Mouse (Mus musculus) ES-Bruce4 (cell line): ENCODE results near the gene Ugt1a5. TPM values are rescaled to one million over a fixed set of nuclear protein-coding genes. Genes with fewer than 3 reads are reported as not detected.

Experiments
- H3K27ac ChIP-seq: 2 replicates; pipeline ENCODE4 v1.5.1; 2012; ENCODE audit warnings: low read length, inconsistent platforms; ENCODE audit not compliant: insufficient read depth
- H3K27me3 ChIP-seq: 2 replicates; pipeline ENCODE4 v1.6.1; 2012; ENCODE audit warnings: mild to moderate bottlenecking, low read length, inconsistent platforms; ENCODE audit not compliant: control insufficient read depth, poor library complexity, insufficient read depth, severe bottlenecking
- H3K36me3 ChIP-seq: 2 replicates; pipeline ENCODE4 v1.6.1; 2012; ENCODE audit warnings: inconsistent platforms, mild to moderate bottlenecking, low read length, moderate library complexity; ENCODE audit not compliant: control insufficient read depth, poor library complexity, insufficient read depth, severe bottlenecking
- H3K4me1 ChIP-seq: one replicate; pipeline ENCODE4 v1.8.1; 2011; ENCODE audit warnings: low read length; ENCODE audit not compliant: control insufficient read depth, insufficient read depth
- H3K4me3 ChIP-seq: 2 replicates; pipeline ENCODE4 v1.5.1; 2011; ENCODE audit warnings: low read depth, mild to moderate bottlenecking, low read length
- H3K9ac ChIP-seq: 2 replicates; pipeline ENCODE4 v1.6.1; 2012; ENCODE audit warnings: low read depth, mild to moderate bottlenecking, inconsistent platforms; ENCODE audit not compliant: poor library complexity, severe bottlenecking
- H3K9me3 ChIP-seq: replicated peaks from 2 replicates; pipeline ENCODE4 v1.6.1; 2012; ENCODE audit warnings: mild to moderate bottlenecking, low read length, inconsistent platforms; ENCODE audit not compliant: control insufficient read depth, poor library complexity, insufficient read depth, severe bottlenecking
- CTCF ChIP-seq: IDR thresholded peaks from one replicate; pipeline ENCODE4 v1.8.1; 2011; ENCODE audit warnings: low read depth, low read length
- EP300 ChIP-seq: IDR thresholded peaks from 2 replicates; pipeline ENCODE4 v1.6.1; 2011; ENCODE audit warnings: low read depth, low read length; ENCODE audit not compliant: insufficient read depth
- POLR2A ChIP-seq: IDR thresholded peaks from one replicate; pipeline ENCODE4 v1.8.1; 2011; ENCODE audit warnings: low read length; ENCODE audit not compliant: insufficient read depth
- polyA plus RNA-seq: library from polyadenylated mRNA; stranded (reverse); fragments of >200 nt; gene quantifications from 2 replicates; pipeline ENCODE4 v1.2.4, GENCODE M21; 2011; ENCODE audit warnings: low read depth; ENCODE audit not compliant: missing spikeins, insufficient read depth, insufficient read length

Ugt1a5 gene
- polyA plus RNA-seq, 1 experiment: not detected

DNA sequence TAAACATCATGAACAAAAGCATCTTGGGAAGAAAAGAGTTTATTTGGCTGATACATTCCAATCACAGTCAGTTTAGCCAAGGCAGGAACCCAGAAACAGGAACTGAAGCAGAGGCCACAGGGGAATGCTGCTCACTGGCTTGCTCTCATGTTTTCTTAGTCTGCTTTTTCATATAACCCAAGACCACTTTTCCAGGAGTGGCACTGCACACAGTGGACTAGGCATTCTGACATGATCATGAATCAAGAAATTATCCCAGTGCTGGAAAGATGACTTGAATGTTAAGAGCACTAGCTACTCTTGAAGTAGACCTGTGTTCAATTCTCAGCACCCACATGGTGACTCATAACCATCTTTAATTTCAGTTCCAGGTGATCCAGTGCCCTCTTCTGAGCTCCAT is 59.9 kb downstream of the Ugt1a5 start:
- Histone ChIP-seq H3K27me3 (no peaks in the 10 kb centered on the region), H3K36me3 (no peaks in the 10 kb centered on the region), H3K9ac (no peak overlapping the region), H3K4me3 (no peak overlapping the region), H3K9me3 (no peaks in the 10 kb centered on the region; the same call in 1 of the 2 replicates), H3K27ac (no peak overlapping the region), H3K4me1 (no peaks in the 10 kb centered on the region)
- no peak for TF ChIP-seq POLR2A
- TF ChIP-seq CTCF: no peak
- no peak for TF ChIP-seq EP300

DNA sequence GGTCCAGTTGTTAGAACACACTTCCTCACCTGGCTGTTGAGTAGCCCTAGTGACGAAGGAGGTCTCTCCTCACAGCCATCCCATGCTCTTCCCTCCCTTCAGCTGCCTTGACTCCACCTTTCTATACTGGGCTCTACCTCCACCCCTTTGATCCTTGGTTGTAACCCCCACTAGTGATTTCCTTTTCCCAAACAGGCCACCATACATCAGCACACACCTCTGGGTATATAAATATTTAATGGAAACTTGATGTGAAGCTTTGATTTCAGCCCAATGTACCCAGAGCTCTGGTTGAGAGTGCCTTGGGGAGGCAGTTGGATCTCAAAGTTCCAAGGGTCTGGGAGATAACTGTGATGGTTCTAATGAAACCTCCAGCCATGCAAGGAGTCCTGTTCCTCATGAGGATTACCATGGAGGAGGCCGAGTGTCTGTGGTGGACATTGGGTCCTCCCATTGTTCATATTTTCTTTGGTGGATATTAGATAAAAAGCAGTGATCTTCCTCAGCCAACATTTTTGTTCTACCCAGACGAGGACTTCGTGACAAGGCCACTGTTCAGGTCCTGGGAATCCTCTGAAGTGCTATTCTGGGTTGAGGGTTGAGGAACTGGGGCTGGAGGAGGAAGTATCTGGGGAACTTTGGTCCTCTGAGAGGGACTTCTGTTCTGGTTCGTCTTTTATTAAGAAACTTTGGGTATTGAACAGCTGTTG is 61.0 kb downstream of the Ugt1a5 start, which contains the start of gene Mroh2a:
TSS of gene Mroh2a (plus strand) at position 317 of the 710 bp plus-strand sequence.
- Histone ChIP-seq H3K27ac (no peak within 1 kb of the TSS), H3K4me3 (no peak within 1 kb of the TSS), H3K4me1 (no peaks in the 10 kb centered on the region), H3K9ac (no peak within 1 kb of the TSS), H3K27me3 (no peaks in the 10 kb centered on the region), H3K9me3 (no peaks in the 10 kb centered on the region; the same call in 1 of the 2 replicates), H3K36me3 (no peaks in the 10 kb centered on the region)
- TF ChIP-seq POLR2A: no peak
- no peak for TF ChIP-seq CTCF
- TF ChIP-seq EP300: no peak

GRCm38 (mm10) chr1:88227482-88227881 is 61.7 kb downstream of the Ugt1a5 start:
- H3K4me3 ChIP-seq: no peak overlapping the region
- H3K4me1 ChIP-seq: no peaks in the 10 kb centered on the region
- no peaks in the 10 kb centered on the region for H3K9me3 ChIP-seq
- no peak overlapping the region for H3K27ac ChIP-seq
- no peaks in the 10 kb centered on the region for H3K27me3 ChIP-seq
- no peak for TF ChIP-seq CTCF
- no peak for TF ChIP-seq EP300
- TF ChIP-seq POLR2A: no peak
- H3K36me3 ChIP-seq: no peaks in the 10 kb centered on the region
- H3K9ac ChIP-seq: no peak overlapping the region

DNA sequence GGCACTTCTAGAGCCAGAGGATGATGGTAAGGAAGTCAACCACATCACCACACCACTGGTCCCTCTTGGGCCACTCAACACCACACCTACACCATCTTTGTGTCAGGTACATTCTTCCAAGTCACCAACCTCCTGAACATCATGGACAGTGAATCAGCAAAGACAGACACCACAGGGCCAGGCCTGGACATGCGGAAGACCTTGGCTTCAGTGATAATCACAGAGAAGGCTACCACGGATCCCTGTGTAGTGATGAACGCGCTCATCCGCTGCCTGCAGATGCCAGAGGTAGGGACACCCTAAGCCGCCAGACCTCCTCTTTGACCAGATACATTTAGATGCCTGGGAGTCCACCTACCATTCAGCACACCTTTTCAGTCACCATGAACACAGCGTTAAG is 62.3 kb downstream of the Ugt1a5 start:
- Histone ChIP-seq H3K27me3 (no peaks in the 10 kb centered on the region), H3K4me1 (no peaks in the 10 kb centered on the region), H3K36me3 (no peaks in the 10 kb centered on the region), H3K4me3 (no peak overlapping the region), H3K27ac (no peak overlapping the region), H3K9me3 (no peaks in the 10 kb centered on the region), H3K9ac (no peak overlapping the region)
- TF ChIP-seq CTCF: no peak
- no peak for TF ChIP-seq EP300
- TF ChIP-seq POLR2A: no peak

GRCm38 (mm10) chr1:88229566-88229965 is 63.8 kb downstream of the Ugt1a5 start:
- no peak overlapping the region for H3K27ac ChIP-seq
- no peaks in the 10 kb centered on the region for H3K27me3 ChIP-seq
- H3K4me3 ChIP-seq: no peak overlapping the region
- H3K9ac ChIP-seq: no peak overlapping the region
- H3K4me1 ChIP-seq: no peaks in the 10 kb centered on the region
- no peaks in the 10 kb centered on the region for H3K9me3 ChIP-seq
- no peaks in the 10 kb centered on the region for H3K36me3 ChIP-seq
- TF ChIP-seq CTCF (no peak), POLR2A (no peak), EP300 (no peak)

- TF ChIP-seq POLR2A (no peak), EP300 (no peak)
- Histone ChIP-seq H3K9ac (no peak overlapping the region), H3K4me1 (no peaks in the 10 kb centered on the region), H3K27ac (no peak overlapping the region), H3K36me3 (no peaks in the 10 kb centered on the region), H3K4me3 (no peak overlapping the region), H3K27me3 (no peaks in the 10 kb centered on the region), H3K9me3 (no peaks in the 10 kb centered on the region)
These were observed 64.2 kb downstream of the Ugt1a5 start for GRCm38 (mm10) chr1:88229986-88230385.
